Mouse (Mus musculus): Measurements from ENCODE around the gene Pafah1b1. TPM values are rescaled to one million over a fixed set of nuclear protein-coding genes. Genes with fewer than 3 reads are reported as not detected.

Gene Pafah1b1
- total RNA-seq (2021) = 100 to 1,000 TPM; 107 to 138 TPM
- long read RNA-seq, experiment 1, full-length matches to known transcripts = 41 of 48 reads
- long read RNA-seq, experiment 1, partial matches to known transcripts = 0 of 48 reads
- long read RNA-seq, experiment 1, other reads (novel, unspliced or antisense) = 7 of 48 reads
- long read RNA-seq, experiment 2, full-length matches to known transcripts = 43 of 51 reads
- long read RNA-seq, experiment 2, partial matches to known transcripts = 0 of 51 reads
- long read RNA-seq, experiment 2, other reads (novel, unspliced or antisense) = 8 of 51 reads

DNA sequence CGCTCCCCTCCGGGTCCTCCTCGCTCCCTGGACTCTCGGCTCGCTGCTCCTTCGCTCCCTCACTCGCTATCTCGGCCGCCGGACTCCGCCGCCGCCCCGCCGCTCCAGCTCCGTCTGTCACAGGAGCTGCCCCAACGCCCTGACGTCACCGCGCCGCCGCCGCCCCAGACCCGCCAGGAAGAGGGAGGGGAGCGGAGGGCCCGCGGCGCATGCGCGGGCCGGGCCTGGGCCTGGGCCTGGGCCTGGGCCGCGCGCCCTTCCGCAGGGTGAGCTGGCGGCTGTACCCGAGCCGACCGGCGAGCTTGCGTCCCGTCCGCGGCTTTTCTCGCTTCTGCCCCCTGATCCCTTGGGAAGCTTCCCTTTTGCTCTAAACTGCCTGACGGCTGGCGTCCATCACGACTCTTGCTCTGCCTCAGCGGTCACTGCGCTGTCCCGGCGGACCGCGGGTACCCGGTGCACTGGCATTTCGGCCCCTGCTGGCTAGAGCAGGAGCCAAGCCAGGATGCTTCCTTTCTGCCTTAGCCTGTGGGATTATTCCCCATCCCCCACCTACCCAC lies at the start of gene Pafah1b1:
Gene Pafah1b1 (minus strand): TSS at position 436 of the 557 bp plus-strand sequence.
- DNase-seq (ENCODE audit: low spot score) = peak; percentile 94

DNA sequence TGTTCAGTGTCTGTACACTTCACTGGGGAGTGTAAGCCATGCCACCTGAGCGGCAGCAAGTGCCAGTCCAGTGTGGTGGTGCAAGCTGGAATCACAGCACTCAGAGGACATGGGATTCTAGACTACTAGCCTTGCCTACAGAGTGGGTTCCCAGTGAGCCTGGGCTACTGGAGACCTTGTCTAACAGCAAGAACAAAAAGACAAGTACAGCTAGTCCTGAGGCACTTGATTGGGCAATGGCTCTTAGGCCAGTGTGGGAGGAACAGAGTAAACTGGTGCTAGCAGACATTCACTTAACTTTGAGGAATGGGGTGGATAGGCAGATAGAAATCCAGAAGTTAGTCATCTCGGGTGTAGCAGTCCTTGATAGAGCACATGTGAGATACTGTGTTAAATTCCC lies 47.9 kb upstream of the Pafah1b1 start:
- DNase-seq (ENCODE audit: low spot score) = no peak

DNA sequence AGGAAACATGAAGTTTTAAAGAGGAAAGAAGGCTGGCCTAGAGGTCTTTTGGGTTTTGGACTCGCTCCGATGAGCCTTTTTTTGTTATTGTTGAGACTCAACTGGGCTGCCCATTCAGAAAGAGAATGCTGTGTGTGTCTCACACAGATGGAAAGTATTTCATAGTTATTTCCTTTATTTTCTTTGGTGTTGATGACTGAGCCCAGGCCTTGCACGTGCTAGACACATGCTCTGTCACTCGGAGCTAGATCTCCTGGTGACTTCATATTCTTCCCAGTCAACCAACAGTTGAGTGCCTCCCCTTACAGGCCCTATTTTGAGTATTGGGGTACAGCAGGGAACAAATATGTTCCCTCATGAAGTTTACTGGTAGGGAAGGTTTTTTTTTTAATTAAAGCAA lies 47.2 kb upstream of the Pafah1b1 start:
- no peak for DNase-seq (ENCODE audit: low spot score)

DNA sequence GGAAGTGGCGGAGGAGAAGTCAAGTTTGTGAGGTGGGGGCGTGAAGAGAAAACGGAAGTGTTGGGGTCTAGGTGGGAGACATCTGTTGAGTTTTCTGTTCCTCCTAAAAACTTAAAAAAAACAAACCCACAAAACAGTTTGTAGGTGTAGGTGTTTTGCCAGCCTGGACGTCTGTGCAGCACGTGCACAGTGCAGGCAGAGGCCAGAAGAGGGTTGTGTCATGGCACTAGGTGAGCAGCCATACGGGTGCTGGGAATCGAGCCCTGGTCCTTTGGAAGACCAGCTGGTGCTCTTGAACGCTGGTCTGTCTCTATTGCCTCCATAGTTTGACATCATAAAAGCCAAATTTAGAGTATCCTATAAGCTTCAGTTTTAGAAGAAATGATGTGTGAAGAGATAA lies 46.8 kb upstream of the Pafah1b1 start:
- no peak for DNase-seq (ENCODE audit: low spot score)

DNA sequence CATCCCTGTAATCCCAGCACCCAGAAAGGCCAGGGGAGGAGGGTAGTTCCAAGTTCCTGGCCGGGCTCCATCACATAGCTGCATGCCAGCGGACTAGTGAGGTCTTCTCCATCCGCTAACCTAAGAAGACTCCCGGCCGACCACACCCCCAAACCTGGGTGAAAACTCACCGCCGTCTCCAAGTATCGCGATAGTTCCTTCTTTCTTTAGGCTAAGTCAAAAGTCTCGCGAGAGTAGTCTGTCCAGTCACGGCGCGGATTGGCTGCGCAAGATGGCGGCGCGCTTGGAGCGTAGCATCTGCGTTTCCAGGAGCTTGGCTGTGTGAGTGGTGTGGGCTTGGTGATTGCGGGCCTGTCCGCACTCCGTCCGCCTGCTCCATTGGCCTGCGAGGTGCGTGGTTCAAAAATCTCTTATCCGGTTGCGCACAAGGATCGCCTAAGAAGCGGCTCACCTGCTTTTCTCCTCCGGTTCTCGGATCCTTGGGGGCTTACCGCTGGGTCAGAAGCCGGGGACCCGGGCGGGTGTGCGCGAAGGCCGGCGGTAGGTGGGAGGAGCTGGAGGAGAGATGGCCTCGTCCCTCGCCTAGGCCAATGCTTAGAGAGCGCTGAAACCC lies 46.2 kb upstream of the Pafah1b1 start, which contains the start of gene Mettl16:
Gene Mettl16 (plus strand): TSS at position 236 of the 613 bp plus-strand sequence.
- DNase-seq (ENCODE audit: low spot score) = peak; percentile 96

DNA sequence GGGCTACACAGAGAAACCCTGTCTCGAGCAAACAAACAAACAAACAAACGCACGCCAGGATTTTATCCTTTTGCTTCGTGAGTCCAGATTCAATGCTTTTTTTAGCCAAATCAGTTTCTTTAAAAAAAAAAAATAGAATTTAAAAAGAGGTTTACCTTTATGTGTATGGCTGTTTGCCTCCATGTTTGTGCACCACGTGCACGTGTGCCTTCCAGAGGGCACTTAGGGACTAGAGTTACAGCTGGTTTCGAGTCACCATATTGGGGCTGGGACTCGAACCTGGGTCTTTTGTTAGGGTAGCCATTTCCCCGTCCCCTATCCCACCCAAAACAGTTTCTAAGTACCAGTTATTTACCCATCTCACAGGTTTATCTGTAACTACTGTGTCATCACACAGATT lies 45.6 kb upstream of the Pafah1b1 start:
- DNase-seq (ENCODE audit: low spot score) = no peak

DNA sequence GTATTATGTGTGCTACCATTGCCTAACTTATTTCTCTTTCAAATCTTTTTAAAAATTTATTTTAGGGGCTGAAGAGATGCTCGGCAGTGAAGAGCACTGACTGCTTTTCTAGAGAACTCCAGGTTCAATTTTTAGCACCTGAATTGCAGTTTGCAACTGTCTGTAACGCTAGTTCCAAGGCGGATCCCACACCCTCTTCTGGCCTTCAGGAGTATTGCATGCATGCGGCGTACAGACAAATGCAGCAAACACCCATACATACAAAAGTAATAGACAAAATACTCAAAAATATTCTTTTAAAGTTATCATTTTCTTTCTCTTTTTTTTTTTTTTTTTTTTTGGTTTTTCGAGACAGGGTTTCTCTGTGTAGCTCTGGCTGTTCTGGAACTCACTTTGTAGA lies 43.6 kb upstream of the Pafah1b1 start:
- DNase-seq (ENCODE audit: low spot score) = peak; percentile 24

DNA sequence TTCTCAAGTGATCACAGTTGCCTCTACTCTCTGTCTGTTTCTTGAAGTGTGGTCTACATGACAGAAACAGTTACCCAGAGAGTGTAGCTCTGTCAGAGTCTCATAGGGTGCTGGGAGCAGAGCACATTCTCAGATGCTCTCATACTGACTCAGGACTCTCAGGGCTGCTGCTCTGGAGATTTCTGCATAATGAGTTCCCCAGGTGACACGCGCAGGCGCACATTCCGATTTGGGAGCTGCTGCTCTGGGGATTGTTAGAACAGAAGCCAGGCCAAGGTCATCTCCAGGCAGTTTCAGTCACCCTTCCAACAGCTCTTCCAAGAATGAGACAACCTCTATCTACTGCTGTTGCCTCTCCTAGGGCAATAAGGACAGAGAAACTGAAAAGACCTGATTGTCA lies 43.0 kb upstream of the Pafah1b1 start:
- DNase-seq (ENCODE audit: low spot score) = no peak

DNA sequence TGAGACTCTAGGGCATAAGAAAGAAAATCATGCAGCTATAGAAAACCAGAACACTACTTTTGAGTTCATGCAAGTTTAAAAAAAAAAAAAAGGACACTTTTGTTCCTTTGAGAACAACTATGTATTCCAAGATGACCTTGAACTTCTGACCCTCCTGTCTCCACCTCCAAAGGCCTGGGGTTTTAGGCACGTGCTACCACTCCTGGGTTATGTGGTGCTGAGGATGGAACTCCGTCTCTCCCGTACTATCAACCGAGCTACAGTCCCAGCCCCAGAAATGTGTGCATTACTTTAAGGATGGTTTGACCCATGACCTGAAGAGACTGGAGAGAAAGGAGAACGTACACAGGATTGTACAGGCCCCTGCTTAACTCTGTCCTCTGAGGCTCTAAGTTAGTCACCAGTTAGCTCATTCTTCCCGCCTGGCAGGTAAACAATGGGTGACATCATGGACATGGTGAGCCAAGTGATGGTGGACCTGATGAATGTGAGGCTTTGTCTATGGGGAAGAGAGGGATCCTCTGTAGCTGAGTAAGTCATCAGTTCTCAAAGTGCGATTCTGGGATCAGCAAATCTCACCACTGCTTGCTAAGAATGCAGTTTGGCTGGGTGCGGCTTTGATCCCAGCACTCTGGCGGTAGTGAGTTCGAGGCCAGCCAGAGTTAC lies 39.6 kb upstream of the Pafah1b1 start:
- DNase-seq (ENCODE audit: low spot score) = no peak

DNA sequence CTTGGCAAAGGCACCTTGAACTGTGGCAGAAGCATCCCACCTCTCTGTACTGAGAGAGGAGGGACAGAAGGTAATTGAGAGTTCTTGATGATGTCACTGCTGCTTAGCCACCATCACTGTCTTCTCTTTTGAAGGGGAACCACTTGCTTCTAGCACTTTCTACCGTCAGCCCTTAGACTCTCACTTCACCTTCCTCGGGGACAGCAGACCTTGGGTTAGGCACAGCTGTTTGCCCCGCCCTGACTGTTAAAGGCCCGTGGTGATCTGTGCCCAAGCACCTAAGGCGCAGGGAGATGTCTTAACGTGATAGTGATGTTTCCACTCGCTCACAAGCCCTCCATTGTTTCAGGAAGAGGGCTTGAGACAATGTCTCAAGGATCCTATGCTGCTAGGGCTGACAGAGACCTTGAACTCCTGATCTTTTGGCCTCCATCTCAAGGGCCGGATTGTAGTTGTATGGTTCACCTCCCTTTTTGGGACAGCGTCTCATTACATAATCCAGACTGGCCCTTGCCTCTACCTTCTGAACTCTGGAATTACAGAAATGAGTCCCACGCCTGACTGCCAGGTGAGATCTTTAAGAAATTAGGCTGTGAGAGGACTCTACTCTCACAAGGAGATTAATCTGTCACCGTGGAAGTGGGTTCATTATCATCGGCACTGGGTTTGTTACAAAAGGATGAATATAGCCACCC lies 36.7 kb upstream of the Pafah1b1 start:
- no peak for DNase-seq (ENCODE audit: low spot score)

DNA sequence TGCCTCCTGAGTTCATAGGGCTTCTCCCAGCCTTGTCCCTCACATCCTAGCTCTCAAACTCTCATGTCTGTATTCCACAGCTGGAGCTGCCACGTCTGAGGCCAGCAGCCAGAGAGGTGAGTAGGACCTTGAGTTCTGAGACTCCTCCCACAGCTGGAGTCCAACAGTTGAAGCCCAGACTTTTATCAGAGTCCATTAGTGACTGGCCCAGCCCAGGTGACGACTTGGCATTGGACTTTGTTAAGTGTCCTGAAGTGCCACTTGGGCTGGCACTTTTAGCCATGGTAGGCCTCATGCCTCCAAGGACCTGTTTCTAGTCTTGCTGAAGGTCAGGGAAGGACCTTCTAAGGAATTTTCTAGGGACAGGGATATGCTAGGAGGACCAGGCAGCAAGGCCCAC lies 32.2 kb upstream of the Pafah1b1 start:
- DNase-seq (ENCODE audit: low spot score) = no peak

DNA sequence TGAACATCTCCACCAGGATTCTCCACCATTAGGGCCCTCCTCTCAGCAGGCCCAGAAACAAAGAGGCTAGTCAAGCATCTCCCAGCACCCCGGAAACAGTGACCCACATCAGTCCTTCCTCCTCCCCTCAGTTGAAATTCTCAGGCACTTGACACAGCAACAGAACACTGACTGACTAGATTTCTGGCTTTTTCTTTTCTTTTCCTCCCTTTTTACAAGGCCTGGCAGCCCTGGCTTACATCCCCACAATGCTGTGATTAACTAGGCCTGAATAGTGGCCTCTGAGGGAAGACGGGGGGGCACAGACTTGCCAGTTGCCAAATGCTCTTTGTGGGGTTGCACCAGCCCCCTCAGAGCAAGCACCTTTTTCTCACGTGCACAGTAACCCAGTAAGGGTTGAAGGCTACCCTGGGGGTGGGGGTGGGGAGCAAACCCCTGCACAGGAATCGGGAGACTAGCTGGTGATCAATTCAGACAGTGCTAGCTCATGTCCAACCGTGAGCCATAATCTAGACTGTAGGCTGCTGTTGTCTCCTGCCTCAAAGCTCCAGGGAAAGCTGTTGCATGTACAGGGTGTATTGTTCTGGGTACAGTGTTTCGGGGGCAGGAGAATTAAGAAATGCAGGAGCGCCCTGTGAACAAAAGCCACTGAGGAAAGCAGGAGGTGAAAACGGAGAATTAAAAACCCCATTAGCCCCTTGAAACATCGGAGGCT lies 27.0 kb upstream of the Pafah1b1 start:
- DNase-seq (ENCODE audit: low spot score) = no peak

DNA sequence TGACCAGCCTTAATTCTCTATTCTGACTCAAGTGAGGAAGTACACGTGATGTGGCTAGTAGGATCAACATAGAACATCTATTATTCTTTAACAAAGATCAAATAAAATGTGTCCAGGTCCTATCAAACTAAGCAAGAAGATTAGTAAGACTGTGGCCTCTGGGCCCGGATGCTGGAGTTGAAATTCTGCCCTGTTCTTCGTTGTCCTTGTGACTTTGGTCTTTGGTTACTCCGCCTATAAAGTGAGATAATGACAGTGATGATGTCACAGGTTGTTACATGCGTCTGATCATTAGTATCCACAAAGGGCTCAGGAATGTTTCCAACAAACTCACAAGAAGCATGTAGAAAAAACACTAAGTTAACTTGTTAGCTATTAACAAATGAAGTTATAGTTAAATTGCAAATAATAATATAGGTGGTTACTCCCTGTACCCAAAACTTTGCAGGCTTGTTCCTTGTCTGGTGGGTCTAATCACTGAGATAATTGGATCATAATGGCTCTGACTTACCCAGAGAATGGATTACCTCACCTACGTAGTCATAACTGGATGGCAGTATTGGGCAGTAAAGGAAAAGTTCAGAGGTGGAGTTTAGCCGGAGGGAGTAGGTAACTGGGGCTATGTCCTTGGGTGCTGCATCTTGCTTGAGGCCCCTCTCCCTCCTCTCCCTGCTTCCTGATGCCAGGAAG lies 26.3 kb upstream of the Pafah1b1 start:
- no peak for DNase-seq (ENCODE audit: low spot score)

DNA sequence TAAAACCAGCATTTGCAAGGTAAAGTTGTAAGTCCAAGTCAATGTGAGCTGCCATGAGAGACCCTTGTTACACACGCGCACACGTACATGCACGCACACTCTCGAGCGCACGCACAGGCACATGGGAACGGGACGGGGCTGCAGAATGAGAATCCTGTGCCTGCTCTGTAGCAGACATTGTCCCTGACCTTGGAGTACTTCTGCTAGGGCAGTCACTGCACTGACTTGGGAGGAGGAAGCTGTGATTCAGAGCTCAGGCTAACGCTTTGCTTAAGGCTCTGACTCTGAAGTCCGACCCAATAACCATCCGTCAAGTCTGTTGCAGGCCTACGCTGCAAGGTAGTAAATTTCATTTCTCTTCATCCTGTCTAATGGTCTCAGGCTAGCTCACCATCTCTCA lies 24.8 kb upstream of the Pafah1b1 start:
- DNase-seq (ENCODE audit: low spot score) = no peak

DNA sequence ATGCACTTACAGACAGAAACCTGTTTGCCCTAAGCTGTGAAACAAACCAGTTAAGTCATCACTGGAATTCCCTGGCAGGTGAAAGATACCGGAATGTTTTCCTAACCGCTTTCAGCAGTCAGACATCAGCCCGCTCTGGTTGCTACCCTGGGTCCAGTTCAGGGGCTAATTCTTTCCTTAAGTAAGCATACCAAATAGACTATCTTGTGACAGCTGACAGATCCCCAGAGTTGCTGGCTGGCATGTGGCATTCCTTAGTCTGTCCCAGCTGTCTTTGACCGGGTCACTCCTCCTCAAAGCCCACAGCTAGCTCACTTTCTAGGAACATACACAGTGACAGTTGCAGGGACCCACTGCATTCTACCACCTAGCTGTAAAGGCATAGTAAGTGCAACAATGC lies 23.6 kb upstream of the Pafah1b1 start:
- peak; percentile 18 for DNase-seq (ENCODE audit: low spot score)

DNA sequence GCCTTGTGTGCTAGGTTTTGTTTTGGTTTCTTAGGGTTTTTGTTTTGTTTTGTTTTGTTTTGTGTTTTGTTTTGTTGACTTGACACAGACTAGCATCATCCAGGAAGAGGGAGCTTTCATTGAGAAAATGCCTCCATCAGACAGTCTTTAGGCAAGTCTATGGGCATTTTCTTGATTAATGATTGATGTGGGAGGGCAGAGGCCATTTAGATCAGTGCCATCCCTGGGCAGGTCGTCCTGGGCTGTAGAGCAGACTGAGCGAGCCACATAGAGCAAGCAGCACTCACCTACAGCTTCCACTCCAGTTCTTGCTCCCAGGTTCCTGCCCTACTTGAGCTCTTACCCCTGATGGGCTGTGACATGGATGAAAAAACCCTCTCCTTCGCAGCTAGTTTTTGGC lies 13.4 kb upstream of the Pafah1b1 start:
- no peak for DNase-seq (ENCODE audit: low spot score)

DNA sequence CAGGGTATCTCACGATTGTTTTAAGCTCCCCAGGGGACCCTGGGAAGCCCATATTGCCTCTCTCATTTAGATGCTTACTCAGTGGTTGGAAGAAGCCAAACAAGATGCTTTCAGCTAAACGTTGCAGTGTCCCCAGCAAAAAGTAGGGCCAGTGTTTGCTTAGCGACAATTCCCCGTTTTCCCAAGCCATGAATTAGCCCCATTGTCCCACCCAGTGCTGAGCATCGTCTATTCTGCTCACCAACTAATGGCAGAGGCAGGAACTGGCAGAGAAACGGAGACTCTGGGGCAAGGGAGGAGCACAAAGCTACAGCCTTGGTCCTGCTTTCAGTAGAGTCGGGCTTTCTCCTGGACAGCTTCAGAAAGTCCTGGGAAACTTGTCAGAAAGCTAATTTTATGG lies 10.4 kb upstream of the Pafah1b1 start:
- DNase-seq (ENCODE audit: low spot score) = no peak

DNA sequence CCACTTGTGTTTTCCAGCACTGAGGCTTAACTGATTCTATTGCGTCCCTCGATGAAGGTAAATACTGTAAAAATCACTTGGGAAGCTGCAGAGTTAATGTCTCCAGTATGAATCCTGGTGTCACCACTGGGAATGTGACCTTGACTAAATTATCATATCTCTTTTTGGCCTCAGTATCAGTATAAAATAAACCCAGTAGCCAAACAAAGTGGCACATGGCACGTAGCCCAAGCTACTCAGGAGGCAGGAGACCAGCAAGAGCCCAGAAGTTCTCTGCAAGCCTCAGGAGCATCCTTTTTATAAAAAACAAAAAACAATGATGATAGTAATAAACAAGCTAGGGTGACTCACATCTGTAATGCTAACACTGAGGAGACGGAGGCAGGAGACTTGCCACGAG lies 711 bp upstream of the Pafah1b1 start:
- DNase-seq (ENCODE audit: low spot score) = no peak

DNA sequence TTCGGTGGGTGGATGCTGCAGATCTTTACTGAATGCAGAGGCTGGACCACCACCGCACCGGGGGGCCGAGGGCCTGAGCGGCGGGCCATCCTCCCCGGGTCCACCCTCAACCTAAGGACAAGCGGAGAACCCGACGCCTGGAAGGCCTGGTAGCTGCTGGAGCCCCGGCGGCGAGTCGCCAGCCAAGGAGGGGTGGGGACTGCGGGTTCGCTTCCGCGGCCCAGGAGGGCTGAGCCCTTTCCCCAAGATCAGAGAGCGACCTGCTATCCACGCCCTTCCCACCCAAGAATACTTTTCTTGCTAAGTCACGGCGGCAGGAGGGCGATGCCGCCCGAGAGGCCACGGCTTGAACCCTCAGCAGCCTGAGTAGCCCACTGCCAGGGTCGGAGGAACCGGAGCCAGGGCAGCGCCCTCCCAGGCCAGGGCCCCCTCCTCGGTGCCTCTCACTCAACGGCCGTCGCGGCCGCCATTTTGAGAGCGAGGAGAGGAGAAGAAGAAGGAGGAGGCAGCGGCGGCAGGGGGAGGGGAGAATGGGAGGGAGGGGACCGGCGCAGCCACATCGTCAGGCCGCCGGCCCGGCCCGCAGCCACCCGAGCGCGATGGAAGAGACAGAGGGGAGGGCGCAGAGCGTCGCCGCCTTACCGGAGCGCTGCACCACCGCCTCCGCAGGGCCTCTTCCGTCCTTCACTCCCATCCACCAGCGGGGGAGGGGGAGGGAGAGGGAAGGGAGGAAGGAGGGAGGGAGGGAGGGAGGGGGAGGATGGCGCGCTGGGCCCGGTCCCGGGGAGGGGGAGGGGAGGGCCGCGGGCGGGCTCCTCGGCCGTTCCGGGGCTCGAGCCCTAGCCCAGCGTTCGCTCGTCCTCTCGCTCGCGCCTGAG lies 874 bp downstream of the Pafah1b1 start:
- peak; percentile 78 for DNase-seq (ENCODE audit: low spot score)

DNA sequence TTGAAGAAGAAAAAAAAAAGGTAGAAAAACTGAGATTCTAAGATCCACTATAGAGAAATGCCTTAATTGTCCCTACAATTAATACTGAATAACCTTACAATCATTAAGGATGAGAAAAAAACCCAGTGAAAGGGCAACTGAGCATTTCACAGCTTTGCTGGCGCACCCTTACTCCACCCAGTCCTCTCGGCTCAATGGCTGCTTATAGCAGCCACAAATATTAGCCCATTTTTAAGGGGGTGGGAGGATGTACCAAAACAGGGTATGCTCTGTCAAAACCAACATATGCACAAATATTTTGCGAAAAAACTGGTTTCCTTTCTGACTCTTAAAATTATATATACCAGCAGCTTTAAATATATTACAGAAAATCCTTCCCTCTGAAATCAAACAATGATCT lies 2.5 kb downstream of the Pafah1b1 start:
- DNase-seq (ENCODE audit: low spot score) = no peak

Measured in gastrocnemius, adult 18-20 months (tissue).